Mouse (Mus musculus) intestine, embryonic 14.5 days (tissue): ENCODE measurements around the gene Ube2q2. TPM values are rescaled to one million over a fixed set of nuclear protein-coding genes. Genes with fewer than 3 reads are reported as not detected.
"Not testable (repeated sequence)": the region's sequence is repeated elsewhere in the genome, so short reads cannot be mapped to it uniquely, and the experiment has no call there.

Experiments used
- ATAC-seq: fragments of 200-750 bp; cut with Nextera tagmentation; replicated peaks from 2 replicates; pipeline ENCODE4 v1.8.0; 2017; ENCODE audit warnings: low read depth, moderate number of reproducible peaks, moderate TSS enrichment, moderate library complexity; ENCODE audit not compliant: low FRiP score, low TSS enrichment
- DNase-seq: peaks from one replicate; pipeline ENCODE4 v3.0.0-alpha.2; 2018; ENCODE audit warnings: low spot score
- H3K27ac ChIP-seq: fragments of 300-500 bp; sonication (generic); 2 replicates; pipeline ENCODE4 v1.5.1; 2014; ENCODE audit warnings: low read depth, mild to moderate bottlenecking, control low read depth
- H3K27me3 ChIP-seq: fragments of 300-500 bp; sonication (generic); replicated peaks from 2 replicates; pipeline ENCODE4 v1.6.1; 2014; ENCODE audit warnings: low read length, control low read depth; ENCODE audit not compliant: control insufficient read depth, insufficient read depth
- H3K36me3 ChIP-seq: fragments of 300-500 bp; sonication (generic); 2 replicates; pipeline ENCODE4 v1.6.1; 2014; ENCODE audit warnings: low read length, control low read depth; ENCODE audit not compliant: control insufficient read depth, insufficient read depth
- H3K4me1 ChIP-seq: fragments of 300-500 bp; sonication (generic); replicated peaks from 2 replicates; pipeline ENCODE4 v1.6.1; 2014; ENCODE audit warnings: low read length, control low read depth, mixed read lengths; ENCODE audit not compliant: control insufficient read depth, insufficient read depth
- H3K4me2 ChIP-seq: fragments of 300-500 bp; sonication (generic); 2 replicates; pipeline ENCODE4 v1.6.1; 2014; ENCODE audit warnings: low read length
- H3K4me3 ChIP-seq: fragments of 300-500 bp; sonication (generic); 2 replicates; pipeline ENCODE4 v1.5.1; 2014; ENCODE audit warnings: low read depth, low read length, control low read depth, mixed read lengths
- H3K9ac ChIP-seq: fragments of 300-500 bp; sonication (generic); 2 replicates; pipeline ENCODE4 v1.6.1; 2014; ENCODE audit warnings: mild to moderate bottlenecking, low read length
- H3K9me3 ChIP-seq: fragments of 300-500 bp; sonication (generic); 2 replicates; pipeline ENCODE4 v1.6.1; 2016; ENCODE audit warnings: low read length, control low read depth; ENCODE audit not compliant: control insufficient read depth
- WGBS: fragments of 180-500 bp; shearing (Covaris S2); extraction: QIAGEN DNeasy Blood & Tissue Kit; methylation state at CpG from one replicate; pipeline ENCODE4 v1.1.7; 2014; 5-methylcytosine and 5-hydroxymethylcytosine counted together
- polyA plus RNA-seq: library from polyadenylated mRNA; unstranded; fragments of >200 nt; fragmentation: Nextera tagmentation; extraction: Ambion mirVana; gene quantifications from 2 replicates; pipeline ENCODE4 v1.2.1, GENCODE M21; 2014

The Ube2q2 gene
- polyA plus RNA-seq: 33.2 and 33.8 TPM in 2 replicates

DNA sequence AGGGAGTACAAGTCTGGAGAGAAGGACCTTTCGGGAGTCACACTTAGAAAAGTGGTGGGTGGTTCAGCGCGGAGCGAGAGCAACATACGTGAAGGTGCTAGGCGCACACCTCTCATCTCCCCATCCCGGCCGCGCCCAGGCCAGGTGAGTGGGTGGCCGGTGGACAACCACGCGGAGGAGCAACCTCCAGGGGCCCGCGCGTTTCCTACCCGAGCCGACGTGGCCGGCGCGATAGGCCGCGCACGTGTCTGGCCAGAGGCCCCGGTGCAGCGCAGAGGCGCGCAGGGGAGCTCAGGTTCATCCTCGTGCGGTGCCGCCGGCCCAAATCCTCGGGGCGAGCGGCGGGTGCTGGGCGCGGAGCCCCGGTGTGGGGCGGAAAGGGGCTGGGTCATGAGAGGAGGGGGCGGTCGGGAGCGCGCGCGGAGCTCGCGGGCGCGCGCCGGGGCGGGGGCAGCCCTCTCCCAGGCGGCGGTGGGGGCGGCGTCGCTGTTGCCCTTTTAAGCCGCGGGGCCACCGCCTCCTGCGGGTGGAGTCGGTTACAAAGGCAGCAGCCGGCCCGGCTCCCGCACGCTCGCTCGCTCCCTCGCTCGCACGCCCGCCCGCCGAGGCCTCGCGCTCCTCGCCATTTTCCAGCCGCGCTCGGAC, at the start of gene Ube2q2:
Gene Ube2q2, plus strand, starts transcription at position 1 of the 645 bp plus-strand sequence.
- under 1% methylated on average over 71 of the region's 81 CpGs for WGBS
- no peaks in the 10 kb centered on the region for H3K36me3 ChIP-seq
- peak within 1 kb of the TSS; percentile 93 for H3K9ac ChIP-seq
- peaks cover 13% of the 10 kb centered on the region for H3K4me1 ChIP-seq
- peak within 1 kb of the TSS; percentile 83 for H3K27ac ChIP-seq
- H3K27me3 ChIP-seq: no peaks in the 10 kb centered on the region
- peak within 1 kb of the TSS; percentile 90 for H3K4me3 ChIP-seq
- DNase-seq (peak; percentile 87), ATAC-seq (peak; percentile 89)
- H3K9me3 ChIP-seq: no peaks in the 10 kb centered on the region
- H3K4me2 ChIP-seq: peak within 1 kb of the TSS; percentile 93

DNA sequence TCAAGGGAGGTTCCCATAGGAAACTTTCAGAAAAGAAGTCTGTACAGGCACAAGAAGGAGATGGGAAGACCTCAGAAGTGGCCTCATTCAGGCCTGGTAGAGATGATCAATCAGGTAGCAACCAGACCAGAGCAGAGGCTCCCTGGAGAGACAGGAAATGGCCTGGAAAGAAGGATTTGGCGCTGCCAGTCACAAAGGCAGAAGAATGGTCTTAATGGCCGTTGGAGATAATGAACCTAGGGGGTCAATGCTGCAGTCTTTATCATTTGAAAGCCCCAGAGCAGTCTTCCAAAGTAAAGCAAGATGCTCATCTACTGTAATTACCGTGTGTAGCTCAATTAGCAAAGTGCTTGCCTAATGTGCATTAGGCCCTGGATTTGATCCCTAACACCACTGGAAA, 47.5 kb upstream of the Ube2q2 start:
- DNase-seq: no peak
- ATAC-seq: no peak
- H3K4me2 ChIP-seq: no peak overlapping the region
- no peaks in the 10 kb centered on the region for H3K27me3 ChIP-seq
- H3K9ac ChIP-seq: no peak overlapping the region
- H3K4me3 ChIP-seq: no peak overlapping the region
- WGBS: 42% methylated on average over 3 of the region's 3 CpGs
- no peaks in the 10 kb centered on the region for H3K36me3 ChIP-seq
- H3K27ac ChIP-seq: no peak overlapping the region
- H3K9me3 ChIP-seq: no peaks in the 10 kb centered on the region; the same call in 1 of the 2 replicates
- H3K4me1 ChIP-seq: no peaks in the 10 kb centered on the region

DNA sequence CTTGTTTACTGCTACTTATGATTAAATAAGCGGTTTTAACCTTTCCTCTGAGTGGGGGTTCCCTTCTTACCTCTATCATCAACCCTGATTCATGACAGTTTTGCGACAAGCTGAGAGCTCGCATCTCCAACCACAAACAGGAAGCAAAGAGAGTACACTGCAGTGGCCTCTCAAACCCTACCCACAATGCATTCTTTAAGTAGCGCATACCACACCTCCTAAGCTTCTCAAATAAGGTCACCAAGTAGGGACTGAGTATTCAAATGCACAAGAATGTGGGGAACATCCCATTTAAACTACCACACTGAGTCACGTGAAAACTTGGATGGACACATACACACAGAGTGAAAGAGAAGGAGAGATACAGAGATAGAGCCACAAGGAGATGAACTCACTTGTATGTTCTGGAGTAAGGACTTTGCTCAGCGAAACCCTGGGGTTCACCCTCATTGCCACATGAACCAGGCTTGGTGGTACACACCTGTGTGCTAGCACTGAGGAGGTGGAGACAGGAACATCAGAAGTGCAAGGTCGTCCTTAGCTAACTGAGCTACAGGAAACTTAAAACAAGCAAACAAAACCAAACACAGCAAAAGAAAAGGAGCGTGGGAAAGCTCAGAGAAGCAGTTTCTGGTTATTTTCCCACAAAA, 46.3 kb upstream of the Ube2q2 start:
- H3K27me3 ChIP-seq: no peaks in the 10 kb centered on the region
- H3K4me3 ChIP-seq: no peak overlapping the region
- H3K9me3 ChIP-seq: no peaks in the 10 kb centered on the region; the same call in 1 of the 2 replicates
- H3K4me2 ChIP-seq: no peak overlapping the region
- H3K9ac ChIP-seq: no peak overlapping the region
- H3K27ac ChIP-seq: no peak overlapping the region
- 85% methylated on average over 8 of the region's 8 CpGs for WGBS
- ATAC-seq (no peak), DNase-seq (no peak)
- no peaks in the 10 kb centered on the region for H3K36me3 ChIP-seq
- H3K4me1 ChIP-seq: no peaks in the 10 kb centered on the region

DNA sequence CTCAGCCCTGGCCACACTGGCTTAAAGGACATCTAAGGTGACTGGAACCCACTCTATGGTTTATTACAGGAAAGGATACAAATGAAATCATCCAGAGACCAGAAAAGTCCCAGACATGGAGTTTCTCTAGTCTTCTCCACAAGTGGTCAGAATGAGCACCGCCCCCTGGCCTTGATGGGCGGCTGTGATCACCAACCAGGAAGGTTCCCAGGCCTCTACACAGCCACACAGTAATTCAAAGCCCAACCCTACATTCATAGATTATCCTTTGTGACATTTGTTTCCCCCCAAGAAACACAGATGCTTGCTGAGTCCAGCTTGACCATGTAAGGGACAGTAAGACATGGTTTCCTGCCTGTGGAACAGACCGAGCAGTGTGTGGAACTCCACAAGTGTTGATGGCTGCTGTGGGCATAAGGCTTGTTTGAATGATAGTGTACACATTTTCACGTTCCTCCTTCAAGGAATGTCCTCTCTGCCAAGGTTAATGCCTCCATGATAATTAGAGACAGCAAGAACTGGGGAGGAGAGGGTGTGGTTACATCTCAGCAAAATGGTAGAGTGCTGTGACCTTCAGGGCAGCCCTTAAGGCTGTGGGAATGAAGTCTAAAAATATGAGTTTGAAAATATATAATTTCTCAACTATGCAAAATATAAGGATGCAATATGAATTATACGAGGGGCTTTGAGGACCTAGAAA, 45.6 kb upstream of the Ube2q2 start:
- H3K4me1 ChIP-seq: no peaks in the 10 kb centered on the region
- no peak overlapping the region for H3K4me3 ChIP-seq
- no peaks in the 10 kb centered on the region for H3K27me3 ChIP-seq
- DNase-seq (no peak), ATAC-seq (no peak)
- no peak overlapping the region for H3K4me2 ChIP-seq
- no peak overlapping the region for H3K9ac ChIP-seq
- 93% methylated on average over 5 of the region's 5 CpGs for WGBS
- no peaks in the 10 kb centered on the region; the same call in 1 of the 2 replicates for H3K9me3 ChIP-seq
- no peak overlapping the region for H3K27ac ChIP-seq
- H3K36me3 ChIP-seq: no peaks in the 10 kb centered on the region

DNA sequence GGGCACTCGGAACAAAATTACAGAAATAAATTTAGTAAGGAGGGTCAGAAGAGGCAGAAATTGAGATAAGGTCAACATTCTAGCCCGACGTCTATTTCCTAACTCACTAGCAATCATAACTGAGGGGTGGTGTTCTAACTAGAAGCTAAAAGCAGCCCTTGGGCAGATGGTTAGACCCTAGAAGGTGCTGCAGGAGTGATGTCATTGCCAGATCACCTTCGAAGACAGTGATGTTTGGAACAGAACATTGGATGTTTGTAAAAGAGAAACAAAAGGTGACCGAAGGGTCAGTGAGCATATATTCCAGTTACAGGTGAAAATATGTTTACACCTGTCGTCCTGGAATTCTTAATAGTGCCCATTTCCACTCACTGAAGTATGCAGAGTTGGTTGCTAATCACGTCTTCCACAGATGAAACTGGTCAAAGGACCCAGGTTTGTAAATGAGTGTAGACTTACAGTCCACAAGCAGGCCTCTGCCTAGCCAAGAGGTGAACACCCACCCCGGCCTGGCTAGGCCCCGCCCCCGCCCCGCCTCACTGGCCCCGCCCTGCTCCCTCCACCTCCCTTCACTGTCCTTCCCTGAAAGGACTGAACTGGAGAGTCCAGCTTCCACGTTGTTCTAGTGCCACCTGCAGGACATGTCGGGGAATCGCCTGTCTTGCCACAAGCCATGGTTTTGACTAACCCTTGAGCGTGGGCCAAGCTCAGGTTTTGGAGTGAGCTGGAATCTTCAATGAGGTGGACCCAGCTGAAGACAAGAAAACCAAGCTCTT, 38.4 kb upstream of the Ube2q2 start:
- H3K27ac ChIP-seq: no peak overlapping the region
- DNase-seq (peak; percentile 89), ATAC-seq (peak; percentile 89)
- WGBS: 30% methylated on average over 16 of the region's 16 CpGs
- no peak overlapping the region for H3K9ac ChIP-seq
- H3K4me3 ChIP-seq: no peak overlapping the region
- H3K4me1 ChIP-seq: no peaks in the 10 kb centered on the region
- H3K9me3 ChIP-seq: no peaks in the 10 kb centered on the region
- no peaks in the 10 kb centered on the region for H3K36me3 ChIP-seq
- no peaks in the 10 kb centered on the region for H3K27me3 ChIP-seq
- no peak overlapping the region for H3K4me2 ChIP-seq

DNA sequence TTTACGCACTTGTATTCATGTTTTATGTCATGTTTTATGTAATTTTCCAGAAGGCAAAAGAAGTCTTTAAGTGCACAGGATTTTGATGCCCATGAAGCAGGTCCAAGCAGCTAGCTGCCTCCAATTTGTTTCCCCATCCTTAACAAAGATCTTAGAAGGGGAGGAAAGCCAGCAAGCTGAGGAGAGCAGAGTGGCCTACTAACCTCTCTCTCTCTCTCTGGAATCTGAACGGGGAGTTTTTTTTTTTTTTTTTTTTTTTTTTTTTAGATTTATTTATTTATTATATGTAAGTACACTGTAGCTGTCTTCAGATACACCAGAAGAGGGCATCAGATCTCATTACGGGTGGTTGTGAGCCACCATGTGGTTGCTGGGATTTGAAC, 37.8 kb upstream of the Ube2q2 start:
- not testable (repeated sequence) for H3K27ac ChIP-seq, H3K9me3 ChIP-seq, DNase-seq, H3K36me3 ChIP-seq, H3K4me3 ChIP-seq, H3K4me1 ChIP-seq, H3K4me2 ChIP-seq, H3K27me3 ChIP-seq, H3K9ac ChIP-seq, ATAC-seq
- 11% methylated on average over 2 of the region's 3 CpGs for WGBS

DNA sequence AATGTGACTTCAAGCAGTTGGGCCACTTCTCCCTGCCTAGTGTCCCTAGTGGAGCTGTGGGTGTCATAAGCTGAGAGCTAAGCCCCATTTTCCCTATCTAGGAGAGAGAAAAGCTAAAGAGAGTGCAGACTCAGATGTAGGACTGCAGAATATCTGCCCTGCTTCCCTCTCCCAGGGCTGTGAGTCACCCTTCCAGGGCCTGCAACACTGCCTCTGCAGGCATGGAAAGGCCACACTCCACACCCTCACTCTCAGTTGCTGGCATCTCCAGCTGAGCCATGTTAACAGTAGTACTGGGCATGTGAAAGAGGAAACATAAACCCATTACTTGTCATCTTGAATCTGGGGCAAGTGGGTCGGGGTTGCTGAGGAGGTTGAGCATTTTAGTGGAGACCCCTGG, 33.9 kb upstream of the Ube2q2 start:
- ATAC-seq: no peak
- 71% methylated on average over 1 of the region's 1 CpGs for WGBS
- H3K9ac ChIP-seq: no peak overlapping the region

DNA sequence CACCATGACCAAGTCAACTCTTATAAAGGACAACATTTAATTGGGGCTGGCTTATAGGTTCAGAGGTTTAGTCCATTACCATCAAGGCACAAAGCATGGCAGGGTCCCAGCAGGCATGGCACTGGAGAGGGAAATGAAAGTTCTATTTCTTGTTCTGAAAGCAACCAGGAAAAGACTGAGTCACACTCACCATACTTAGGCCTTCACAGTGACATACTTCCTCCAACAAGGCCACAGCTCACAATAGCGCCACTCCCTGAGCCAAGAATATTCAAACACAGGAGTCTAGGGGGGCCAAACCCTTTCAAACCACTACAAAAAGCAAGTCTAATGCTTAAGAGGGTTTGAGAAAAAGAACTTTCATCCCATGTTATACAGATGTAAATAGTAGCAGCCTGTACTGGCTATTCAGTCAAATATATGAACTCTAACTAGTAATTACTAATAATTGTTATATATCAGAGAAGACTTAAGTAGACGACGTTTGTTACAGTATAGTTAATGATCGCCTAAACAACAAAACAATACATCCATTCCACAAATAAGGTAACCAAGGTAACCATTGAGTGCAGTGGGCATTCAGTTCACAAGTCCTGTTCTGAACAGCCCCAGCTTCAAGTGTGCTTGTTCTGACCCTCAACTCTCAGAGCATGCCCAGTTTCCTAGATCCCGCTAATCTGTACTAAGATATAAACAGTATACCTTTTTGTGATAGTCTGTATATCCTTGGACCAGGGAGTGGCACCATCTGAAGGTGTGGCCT, 31.2 kb upstream of the Ube2q2 start:
- no peak for DNase-seq
- no peaks in the 10 kb centered on the region for H3K4me1 ChIP-seq
- no peaks in the 10 kb centered on the region for H3K27me3 ChIP-seq
- no peaks in the 10 kb centered on the region for H3K36me3 ChIP-seq
- no peak overlapping the region for H3K9ac ChIP-seq
- no peaks in the 10 kb centered on the region for H3K9me3 ChIP-seq
- ATAC-seq: no peak
- no peak overlapping the region for H3K27ac ChIP-seq
- H3K4me2 ChIP-seq: no peak overlapping the region
- no peak overlapping the region for H3K4me3 ChIP-seq
- 88% methylated on average over 5 of the region's 5 CpGs for WGBS

More for the DNA sequence above, 33.9 kb upstream of the Ube2q2 start:
- H3K4me3 ChIP-seq: no peak overlapping the region
- no peaks in the 10 kb centered on the region for H3K27me3 ChIP-seq
- H3K27ac ChIP-seq: no peak overlapping the region
- H3K36me3 ChIP-seq: no peaks in the 10 kb centered on the region
- no peaks in the 10 kb centered on the region for H3K9me3 ChIP-seq
- no peak for DNase-seq
- H3K4me2 ChIP-seq: no peak overlapping the region
- H3K4me1 ChIP-seq: no peaks in the 10 kb centered on the region
